Mouse (Mus musculus): Measurements from ENCODE around the gene Cyp2d26. TPM values are rescaled to one million over a fixed set of nuclear protein-coding genes. Genes with fewer than 3 reads are reported as not detected.
A peak's percentile ranks its signal among the peaks of the same experiment; 100 is the strongest.
"Not testable (repeated sequence)": the region's sequence is repeated elsewhere in the genome, so short reads cannot be mapped to it uniquely, and the experiment has no call there.

Gene Cyp2d26
- total RNA-seq (2021): 100 to 1,000 TPM in 1 of 2 experiments, 10 to 100 TPM in 1; 75.9 to 190 TPM
- long read RNA-seq, experiment 1, transcript Cyp2d26-201 (9 exons, 1,700 nt): major isoform, 133 of 192 reads
- long read RNA-seq, experiment 1, partial matches to known transcripts: 51 of 192 reads
- long read RNA-seq, experiment 1, other reads (novel, unspliced or antisense): 6 of 192 reads
- long read RNA-seq, experiment 2, transcript Cyp2d26-201 (9 exons, 1,700 nt): major isoform, 7 of 15 reads
- long read RNA-seq, experiment 2, partial matches to known transcripts: 7 of 15 reads
- long read RNA-seq, experiment 2, other reads (novel, unspliced or antisense): 1 of 15 reads

GRCm38 (mm10) chr15:82794277-82794676, at the start of gene Cyp2d26:
TSS of gene Cyp2d26 (minus strand) at chr15:82794294.
- DNase-seq: no peak

- no peak for DNase-seq
Measured at GRCm38 (mm10) chr15:82839146-82839545, 45.1 kb upstream of the Cyp2d26 start.

DNA sequence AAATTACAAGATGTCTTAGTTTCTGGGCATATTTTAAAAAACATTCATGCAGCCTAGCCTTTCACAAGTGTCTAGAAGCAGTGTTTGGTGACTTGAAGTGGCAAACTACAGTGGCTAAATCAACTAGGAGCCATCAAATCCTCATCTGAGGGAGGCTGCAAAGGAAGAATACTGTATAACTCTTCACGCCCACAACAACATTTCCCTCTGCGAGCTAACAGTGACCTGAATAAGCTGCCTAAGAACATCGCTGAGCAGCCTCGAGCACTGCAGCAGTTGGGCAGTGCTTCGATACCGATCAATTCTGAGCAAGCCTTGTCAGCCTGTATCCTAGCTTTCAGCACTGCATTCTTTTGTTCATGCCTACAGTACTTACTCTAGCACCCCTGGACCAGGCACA, 35.8 kb upstream of the Cyp2d26 start:
- no peak for DNase-seq

GRCm38 (mm10) chr15:82825866-82826265, 31.8 kb upstream of the Cyp2d26 start:
- DNase-seq: no peak

DNA sequence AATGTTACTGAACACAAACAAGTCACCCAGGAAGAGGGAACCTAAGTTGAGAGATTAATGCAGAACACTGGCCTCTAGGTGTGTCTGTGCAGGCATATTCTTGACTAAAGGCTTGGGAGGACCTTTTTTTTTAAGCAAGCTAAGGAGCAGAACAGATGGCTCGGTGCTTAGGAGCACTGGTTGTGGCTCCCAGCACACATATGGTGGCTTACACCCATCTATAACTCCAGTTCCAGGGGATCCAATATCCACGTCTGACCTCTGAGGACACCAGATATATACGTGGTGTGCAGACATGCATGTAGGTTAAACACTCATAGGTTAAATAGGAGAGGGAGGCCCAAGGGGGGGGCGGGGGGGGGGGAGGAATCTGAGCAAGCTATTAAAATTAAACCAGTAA, 28.3 kb upstream of the Cyp2d26 start:
- no peak for DNase-seq

DNA sequence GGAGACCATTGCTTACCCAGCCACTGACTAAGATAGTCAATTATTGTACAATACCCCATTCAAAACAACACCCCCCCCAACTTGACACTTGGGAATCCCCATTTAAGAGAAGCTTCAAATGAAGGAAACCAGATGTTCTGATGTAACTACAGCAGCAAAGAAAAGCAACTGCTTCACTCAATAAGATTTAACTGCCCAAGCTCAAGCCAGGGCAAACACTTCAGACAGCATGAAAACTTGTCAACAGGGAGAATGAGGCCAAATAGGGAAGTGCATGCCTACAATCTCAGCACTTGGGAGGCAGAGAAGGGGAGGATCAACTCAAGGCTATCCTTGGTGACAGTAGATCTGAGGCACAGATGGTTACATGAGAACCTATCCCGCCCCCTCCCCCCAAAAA, 27.6 kb upstream of the Cyp2d26 start:
- DNase-seq: no peak

DNA sequence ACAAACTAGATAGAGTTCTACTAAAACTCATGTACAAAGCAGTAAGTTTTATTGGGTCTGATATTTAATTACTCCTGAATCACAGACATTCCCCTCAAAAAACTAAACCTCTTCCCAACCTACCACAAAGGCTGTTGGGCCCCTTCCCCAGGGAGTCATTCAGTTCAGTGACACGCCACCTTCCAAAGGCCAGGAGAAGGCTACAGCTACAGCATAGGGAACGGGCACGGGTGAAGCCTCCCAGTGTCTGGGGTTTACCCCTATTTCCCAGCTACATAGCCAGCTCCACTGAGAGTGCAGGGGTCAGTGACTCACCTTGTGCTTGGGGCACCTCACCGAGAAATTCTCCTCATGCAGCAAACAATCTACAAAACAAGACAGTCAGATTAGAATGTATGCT, 21.2 kb upstream of the Cyp2d26 start:
- no peak for DNase-seq

DNA sequence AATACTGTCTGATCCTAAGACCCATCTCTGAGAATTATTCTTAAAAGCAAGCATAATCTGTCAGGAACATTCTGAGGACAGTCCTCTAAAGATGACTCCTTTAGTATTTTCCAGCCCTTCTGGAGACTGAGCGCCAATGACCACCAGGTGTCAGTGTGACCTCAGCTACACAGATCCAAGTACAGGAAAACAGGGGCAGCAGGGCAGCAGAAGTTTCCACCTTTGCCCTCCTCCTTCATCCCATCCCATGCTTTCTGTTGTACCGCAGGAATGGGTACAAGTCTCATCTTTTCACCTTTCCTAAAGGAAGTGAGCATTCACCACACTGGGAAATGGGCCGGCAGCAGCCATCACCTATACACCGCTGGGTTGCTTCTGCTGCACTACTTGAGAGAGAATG, 20.7 kb upstream of the Cyp2d26 start:
- DNase-seq: peak; percentile 76

DNA sequence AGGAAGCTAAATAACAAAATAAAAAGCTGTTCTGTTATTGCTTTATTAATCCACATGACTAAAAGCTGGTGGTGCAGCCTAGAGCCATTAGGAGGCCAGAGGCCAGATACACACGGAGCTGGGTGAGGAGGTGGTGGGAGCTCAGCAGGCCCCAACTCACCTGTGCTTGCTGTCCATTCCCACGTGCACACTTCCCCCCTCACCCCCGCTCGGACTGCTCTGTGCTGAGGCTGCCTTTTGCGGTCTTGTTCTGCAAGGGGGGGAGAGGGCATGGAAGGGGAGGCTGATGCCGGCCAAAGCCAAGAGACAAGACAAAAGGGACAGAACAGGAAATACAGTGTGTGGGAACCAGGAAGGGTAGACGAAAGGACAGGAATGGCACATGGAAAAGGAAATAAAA, 20.2 kb upstream of the Cyp2d26 start:
- no peak for DNase-seq

DNA sequence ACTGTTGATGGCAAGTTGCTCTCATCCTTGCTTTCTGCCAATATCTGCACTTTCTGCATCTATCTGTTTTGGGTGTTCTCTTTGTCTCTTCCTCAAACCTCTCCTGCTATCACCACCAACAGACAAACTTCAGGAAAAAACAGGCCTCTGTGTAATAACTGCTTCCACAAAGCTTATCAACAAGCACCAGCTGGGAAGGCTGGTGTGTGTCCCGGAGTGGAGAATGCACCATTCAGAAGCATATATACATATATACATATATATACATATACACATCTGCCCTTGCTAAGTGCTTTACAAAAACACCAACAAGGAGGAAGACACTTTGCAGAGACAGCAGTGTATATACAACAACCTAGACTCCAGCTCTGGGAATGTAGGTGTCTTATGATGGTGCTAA, 16.5 kb upstream of the Cyp2d26 start:
- DNase-seq: no peak

DNA sequence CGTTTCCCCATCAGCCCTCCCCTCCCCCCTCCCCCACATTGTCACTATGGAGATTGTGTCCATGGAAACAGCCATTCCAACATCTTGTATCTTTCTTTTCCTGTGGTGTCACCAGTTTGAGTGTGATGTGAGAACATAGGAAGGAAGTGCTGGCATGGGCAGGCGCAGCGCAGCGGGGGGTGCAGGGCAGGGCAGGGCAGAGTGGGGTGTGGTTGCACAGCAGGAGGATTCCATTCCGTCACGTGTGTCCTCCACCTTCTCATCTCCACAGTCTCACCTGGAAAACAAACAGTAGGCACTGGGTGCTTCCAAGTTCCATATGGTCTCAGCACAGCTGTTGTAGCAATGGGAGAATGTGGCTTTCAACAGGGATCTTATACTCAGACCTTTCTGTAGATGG, 15.4 kb upstream of the Cyp2d26 start:
- no peak for DNase-seq

GRCm38 (mm10) chr15:82806969-82807763, 13.1 kb upstream of the Cyp2d26 start:
- DNase-seq: no peak

GRCm38 (mm10) chr15:82804708-82805639, 10.9 kb upstream of the Cyp2d26 start:
- DNase-seq: peak; percentile 91

DNA sequence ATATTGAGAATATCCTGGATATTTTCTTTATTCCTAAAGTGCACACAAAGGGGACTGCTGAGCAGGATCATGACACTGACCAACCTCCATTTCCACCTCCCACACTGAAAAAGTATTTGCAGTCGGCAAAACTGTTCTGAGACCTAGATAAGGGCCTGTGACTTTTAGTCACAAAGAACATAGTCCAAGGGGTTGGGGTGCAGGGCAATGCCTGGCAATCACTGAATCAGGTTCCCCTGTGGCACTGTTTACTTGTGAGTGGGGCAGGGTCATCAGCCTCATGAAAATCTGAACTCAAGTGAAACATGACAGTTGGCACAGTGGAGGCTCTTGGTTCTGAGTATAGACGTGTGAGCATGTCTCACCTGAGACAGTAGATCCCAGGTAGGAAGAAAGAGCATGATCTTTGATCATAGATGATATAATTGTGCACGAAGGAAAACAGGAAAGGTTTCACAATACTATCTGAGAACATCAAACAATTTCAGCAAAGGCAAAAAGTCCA, 1.9 kb upstream of the Cyp2d26 start:
- DNase-seq: no peak

DNA sequence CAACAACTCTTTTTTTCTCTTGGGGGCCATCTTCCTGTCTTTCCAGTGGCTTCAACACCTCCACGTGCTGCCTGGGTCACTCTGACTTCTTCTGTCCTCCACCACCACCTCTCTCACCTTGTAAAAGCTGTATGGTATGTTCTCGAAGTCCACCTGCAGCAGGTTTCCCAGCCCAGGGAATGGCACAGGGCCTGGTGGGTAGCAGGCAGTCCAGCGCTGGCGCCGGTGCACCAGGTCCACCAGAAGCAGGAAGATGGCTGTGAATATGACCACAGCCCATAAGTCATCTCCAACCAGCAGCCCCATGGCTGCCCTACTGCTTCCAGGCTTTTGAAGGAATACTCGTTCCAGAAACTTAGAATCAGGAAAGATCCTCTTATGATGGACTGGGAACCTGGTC, 226 bp downstream of the Cyp2d26 start:
- DNase-seq: no peak

DNA sequence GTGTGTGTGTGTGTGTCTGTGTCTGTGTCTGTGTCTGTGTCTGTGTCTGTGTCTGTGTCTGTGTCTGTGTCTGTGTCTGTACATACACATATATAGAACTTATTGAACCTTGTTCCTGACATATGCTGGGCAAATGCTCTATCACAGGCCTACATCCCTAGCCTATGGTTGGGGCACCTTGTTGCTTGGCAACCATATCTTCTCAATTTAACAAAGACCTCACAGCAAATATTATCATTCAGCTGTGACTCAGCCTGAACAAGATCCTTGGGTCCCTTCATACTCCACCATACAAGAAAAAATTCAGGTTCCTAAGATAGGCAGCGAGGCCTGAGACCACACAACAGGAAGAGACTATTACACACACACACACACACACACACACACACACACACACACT, 640 bp downstream of the Cyp2d26 start:
- DNase-seq: no peak

- no peak for DNase-seq
Measured at GRCm38 (mm10) chr15:82792566-82792965, 1.5 kb downstream of the Cyp2d26 start.

DNA sequence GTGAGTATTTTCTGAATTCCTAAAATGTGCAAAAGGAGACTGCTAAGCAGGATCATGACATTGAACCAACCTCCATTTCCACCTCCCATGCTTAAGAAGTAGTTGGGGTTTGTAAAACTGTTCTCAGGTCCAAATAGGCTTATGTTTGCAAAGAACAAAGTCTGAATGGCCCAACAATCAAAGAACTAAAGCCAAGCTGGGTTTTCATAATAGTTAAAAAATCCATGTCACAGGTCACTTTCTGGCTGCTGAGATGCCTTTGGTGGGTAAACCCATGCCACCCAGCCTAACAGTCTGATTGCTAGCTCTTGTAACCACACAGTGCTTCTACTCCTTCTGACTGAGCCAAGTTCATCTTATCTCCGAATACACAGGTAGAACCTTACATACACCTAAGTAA, 9.5 kb downstream of the Cyp2d26 start:
- no peak for DNase-seq

DNA sequence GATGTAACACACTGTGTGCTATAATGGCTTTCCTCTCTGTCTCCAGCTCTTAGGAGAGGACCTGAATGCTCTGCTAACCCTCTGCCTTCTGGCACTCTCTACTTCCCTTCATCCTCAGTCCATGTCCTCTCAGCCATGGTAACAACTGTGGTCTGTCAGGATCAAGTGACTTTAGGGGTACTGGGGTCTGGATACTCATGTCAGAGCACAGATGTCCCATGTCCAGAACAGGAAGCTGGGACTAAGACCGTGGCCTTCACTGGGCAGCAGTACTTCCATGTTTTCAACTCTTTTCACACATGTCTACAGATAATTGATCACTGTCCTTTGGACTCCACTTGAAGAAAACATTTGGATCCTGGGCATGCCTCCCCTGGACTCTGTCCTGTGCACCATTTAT, 10.3 kb downstream of the Cyp2d26 start:
- DNase-seq: no peak

DNA sequence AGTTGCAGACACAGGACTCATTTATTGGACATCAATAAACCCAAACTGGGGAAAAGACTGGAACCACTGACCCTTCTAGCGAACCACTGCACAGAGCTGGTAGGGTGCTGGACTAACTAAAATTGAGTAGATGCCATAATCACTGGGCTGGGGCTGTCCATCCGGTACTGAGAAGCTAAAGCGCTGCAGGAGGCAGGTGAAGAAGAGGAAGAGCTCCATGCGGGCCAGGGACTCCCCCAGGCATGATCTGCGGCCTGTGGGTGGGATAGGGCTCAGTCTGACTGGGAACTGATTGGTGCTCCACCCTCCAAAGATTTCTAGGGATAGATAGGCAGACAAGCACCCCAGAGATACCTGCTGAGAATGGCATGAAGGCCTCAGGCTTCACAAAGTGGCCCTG, 16.2 kb downstream of the Cyp2d26 start:
- not testable (repeated sequence) for DNase-seq

DNA sequence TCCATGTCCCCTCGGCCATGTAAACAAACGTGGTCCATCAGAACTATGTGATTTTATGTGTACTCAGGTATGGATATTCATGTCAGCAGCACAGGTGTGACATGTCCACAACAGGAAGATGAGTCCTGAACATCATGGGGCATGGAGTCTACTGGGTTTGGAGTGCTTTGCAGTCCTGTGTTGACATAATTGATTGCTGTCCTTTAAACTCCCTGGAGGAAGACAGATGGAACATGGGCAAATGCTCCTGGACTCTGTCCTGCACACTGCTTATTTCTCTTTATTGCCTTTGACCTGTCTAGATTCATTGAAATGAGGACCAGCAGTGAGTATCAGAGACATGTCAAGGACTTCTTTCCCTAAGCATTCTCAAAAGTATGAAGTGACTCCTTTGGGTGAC, 28.2 kb downstream of the Cyp2d26 start:
- DNase-seq: no peak

- no peak for DNase-seq
Measured at GRCm38 (mm10) chr15:82764881-82765280, 29.2 kb downstream of the Cyp2d26 start.
